Mouse (Mus musculus) ovary, postnatal 14 days (tissue): ENCODE measurements around the gene Myrip.
"Not testable (repeated sequence)": the region's sequence is repeated elsewhere in the genome, so short reads cannot be mapped to it uniquely, and the experiment has no call there.

ENCODE experiments used
- DNase-seq: peaks from one replicate; pipeline ENCODE4 v3.0.0; 2022; ENCODE audit warnings: low spot score

The Myrip gene

DNA sequence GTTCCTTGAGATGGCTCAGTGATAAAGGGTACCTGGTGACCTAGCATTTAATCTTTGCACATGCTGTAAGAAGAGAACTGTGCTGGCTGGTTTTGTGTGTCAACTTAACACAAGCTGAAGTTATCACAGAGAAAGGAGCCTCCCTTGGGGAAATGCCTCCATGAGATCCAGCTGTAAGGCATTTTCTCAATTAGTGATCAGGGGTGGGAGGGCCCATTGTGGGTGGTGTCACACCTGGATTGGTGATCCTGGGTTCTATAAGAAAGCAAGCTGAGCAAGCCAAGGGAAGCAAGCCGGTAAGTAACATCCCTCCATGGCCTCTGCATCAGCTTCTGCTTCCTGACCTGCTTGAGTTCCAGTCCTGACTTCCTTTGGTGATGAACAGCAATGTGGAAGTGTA, at the start of gene Myrip:
Myrip (plus strand) TSS at position 301 of the 400 bp plus-strand sequence.
- not testable (repeated sequence) for DNase-seq

DNA sequence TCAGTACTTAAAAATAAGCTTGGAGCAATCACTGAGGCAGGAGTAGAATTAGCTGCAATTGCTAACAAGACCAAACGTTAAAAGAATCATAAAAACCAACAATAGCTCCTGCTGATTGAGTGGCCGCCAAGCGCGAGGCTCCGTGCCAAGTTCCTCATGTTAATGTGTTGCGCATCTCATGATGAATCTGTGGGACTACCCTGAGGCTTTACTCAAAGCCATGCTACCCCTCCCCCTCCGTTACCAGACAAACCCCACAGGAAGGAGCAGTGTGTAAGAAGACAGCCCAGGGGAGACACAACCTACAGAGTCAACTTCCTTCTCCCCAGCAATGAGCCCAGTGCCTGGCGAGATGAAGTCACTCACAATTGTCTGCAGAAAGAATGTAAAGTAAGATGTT, 41.5 kb upstream of the Myrip start:
- DNase-seq: no peak

DNA sequence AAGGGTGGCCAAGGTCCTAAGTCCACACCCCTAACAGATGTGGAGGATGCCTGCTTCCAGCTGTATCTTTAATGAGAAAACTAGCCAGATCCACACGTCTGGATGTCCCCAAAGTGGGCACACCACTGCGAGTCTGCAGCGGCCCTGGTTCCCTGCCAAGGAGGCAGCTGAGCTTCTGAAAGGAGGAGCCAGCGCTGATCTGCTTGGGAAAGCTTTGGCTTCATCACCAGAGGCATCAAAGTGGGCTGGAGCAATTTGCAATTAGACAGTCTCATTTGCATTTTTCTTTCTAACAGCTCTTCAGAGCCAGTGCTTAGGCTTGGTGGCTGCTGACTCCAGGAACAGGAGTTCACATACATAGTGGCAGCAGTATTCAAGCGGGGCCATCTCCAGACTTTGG, 37.3 kb upstream of the Myrip start:
- DNase-seq: no peak

DNA sequence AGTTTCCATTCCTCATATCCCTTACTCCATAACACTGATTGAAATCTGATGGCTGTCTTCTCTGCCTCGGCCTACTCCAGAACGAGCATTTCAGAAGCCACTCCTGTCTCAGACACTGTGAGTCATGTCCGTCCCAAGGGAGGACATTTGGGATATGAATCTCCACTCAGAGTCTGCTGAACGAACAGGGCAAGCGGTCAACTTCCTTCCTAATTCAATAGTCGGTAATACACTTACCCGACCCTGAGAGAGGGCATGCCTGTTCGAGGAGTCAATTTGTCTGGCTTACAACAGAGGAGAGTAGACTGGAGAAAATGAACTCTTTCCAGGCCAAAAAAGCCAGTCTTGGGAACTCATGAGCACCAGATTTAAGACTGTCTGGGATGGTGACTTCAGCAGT, 28.2 kb upstream of the Myrip start:
- no peak for DNase-seq

DNA sequence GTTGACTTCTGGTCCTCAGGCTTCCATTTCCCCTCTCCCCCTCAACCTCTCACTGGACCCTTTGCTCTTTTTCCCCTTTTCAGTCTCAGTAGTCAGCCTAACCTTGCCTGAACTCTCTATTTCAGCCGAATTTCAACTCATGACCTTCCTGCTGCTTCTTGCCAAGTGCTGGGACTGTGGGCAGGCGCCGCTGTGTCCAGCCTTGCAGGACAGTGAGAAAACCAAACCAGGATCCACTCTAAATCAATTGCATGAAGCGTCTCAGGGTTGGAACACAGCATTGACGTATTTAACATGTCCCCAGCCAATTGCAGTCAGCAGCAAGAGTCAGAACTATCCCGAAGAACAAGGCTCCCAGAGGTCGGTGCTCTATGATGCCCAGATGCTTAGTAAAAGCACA, 26.1 kb upstream of the Myrip start:
- no peak for DNase-seq

DNA sequence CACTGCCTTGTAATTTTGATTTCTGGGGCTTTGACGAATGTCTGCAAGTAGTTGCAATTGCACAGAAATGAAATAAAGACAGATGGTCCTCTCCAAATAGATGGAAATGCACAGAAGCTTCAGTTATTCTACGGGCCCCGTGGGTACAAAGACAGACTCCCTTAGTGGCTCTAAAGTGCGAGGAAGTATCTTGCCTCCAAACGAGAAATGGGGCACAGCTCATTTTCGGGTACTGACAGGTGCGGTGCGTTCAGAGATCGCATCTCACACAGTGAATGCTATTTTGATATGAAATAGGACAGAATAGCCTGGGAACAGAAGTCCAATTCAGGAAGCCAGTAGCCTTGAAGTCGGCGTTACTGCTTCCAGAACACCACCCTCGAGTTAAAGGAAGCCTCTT, 20.2 kb upstream of the Myrip start:
- DNase-seq: no peak

DNA sequence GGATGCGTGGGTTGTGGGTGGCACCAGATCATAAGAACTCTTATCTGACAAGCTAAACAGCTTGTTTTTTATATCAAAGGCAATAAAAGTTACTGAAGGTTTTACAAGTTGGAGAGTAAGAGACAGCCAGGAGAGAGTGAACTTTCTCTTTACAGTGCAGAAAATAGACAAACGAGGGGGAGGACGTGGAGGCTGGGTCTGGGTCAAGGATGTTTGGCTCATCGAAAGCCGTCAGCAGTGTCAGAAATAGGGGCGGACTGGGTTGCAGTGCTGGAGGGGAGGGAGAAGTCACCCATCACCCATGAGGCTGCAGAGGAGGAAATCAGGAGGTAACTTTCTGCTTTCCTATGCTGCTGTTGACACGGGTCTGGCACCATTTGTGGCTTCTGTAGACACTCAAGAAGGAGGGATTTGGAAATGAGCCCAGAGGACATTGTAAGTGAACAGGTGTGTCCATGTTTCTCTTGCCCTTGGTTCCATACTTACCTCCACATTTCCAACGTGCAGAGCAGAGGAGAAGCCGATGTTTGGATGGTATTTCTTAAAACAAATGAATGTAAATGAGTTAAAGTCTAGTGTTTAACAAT, 18.8 kb upstream of the Myrip start:
- DNase-seq: no peak

DNA sequence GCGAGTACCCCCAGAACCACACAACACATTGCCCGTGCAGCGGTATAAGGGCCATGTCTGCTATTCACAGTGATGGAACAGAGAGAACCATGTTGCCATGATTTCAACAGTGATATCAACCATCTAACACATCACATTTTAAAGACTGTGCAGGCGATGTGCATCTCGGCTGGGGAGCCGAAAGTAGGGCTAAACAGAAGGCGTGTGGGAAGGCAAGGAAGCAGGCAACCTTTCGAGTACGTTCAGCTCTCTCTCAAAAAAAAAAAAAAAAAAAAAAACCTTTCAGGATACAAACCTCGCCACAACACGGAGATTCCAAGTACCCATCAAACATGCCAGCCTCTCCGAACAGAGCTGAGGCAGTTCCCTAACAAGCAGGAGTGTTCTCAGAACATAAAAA, 17.8 kb upstream of the Myrip start:
- DNase-seq: no peak

DNA sequence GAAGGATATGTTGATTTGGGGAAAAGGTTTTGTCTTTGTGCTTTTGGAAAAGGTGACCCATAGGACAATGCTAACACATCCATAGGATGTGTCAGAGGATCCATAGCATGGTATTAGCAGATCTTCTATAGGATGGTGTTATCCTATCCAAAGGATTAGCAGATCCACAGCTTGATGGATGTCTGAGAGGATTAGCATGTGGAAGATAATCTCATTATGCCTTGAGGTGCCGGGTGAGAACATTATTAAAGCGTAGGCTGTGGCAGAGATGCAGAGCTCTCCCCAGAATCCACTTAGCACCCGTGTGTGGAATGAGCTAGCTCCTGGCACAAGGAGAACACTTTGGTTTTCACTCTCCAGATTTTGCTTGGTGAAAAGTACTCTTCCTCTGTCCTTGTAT, 13.3 kb upstream of the Myrip start:
- no peak for DNase-seq

DNA sequence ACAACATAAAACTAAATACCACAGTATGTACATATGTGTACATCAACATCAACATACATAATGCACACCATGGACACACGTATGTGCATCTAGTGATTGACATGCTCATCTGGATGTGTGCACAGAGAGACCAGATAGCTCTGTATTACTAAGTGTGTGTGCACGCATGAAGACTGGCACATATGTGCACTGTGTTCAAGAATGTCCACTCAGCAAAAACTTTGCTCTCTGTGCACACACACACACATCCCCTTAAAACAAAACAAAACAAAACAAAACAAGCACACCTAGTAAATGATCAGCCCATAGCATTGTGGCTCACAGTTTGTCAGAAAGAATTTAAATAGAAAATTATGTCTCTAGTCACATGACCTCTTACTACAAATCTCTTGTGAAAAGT, 10.9 kb upstream of the Myrip start:
- no peak for DNase-seq

DNA sequence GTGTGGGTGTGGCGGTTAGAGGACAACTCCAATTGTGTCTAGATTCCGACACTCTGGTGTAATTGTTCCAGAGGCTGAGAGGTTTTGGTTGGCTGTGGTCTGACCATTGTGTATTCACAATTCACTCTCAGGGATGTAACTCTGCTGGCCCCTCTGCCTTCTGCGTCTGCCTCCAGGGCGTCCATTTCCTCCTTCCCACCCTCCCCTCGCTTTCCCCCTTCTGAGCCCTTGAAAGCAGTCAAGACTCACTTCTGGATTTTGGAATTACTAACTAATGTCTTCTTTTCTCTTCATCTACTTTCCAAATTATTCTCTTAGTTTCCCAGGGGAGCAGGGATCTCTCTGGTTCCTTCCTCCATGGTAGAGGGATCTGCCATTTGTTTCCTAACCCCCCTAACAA, 8.8 kb upstream of the Myrip start:
- no peak for DNase-seq

DNA sequence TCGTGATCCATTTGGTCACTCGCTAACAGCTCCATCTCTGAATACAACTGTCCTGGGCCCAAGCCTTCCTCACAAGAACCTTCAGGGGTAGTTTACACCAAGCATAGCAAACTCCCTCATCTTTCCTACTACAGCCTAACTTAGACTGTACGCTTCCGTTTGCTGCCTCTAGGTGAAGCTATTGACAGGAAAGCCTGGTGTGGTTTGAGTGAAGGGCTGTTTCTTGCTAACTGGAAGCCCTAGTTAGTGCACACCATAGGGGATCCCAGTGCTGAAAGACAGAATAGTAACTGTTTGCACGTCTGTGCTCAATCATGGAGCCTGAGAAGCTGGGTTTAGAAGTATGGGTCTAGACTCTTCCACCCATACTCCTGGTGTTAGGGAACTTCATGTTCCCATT, 5.8 kb upstream of the Myrip start:
- DNase-seq: no peak

DNA sequence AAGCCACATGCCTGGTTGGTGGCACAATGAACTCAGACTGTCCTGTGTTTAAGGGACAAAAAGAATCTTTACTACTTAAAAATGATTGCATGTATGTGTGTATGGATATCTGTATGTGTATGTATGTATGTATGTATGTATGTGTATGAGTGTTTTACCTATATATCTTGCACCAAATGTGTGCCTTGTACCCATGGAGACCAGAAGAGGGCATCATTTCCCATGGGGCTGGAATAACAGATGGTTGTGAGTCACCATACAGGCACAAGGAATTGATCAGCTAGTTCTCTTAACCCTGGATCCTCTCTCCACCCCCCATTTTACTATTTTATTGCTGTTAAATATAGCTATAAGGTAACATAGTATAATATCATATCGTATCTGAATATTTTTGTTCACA, 4.4 kb upstream of the Myrip start:
- no peak for DNase-seq

DNA sequence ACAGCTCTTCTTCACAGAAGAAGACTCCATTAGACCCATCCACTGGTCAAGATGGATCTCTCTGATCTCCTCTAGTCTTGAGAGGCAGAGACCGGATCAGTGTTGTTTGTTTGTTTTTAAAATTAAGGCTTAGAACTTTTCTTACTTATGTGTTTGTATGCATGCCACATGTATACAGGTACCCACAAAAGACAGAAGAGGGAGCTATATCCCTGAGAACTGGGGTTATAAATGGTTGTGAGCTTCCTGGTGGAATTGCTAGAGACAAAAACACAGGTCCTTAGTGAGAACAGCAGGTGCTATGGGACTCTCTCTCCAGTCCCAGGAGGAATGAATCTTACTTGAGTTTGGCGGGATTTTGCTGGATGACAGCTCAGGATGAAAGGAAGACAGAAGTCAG, 1.9 kb upstream of the Myrip start:
- no peak for DNase-seq

DNA sequence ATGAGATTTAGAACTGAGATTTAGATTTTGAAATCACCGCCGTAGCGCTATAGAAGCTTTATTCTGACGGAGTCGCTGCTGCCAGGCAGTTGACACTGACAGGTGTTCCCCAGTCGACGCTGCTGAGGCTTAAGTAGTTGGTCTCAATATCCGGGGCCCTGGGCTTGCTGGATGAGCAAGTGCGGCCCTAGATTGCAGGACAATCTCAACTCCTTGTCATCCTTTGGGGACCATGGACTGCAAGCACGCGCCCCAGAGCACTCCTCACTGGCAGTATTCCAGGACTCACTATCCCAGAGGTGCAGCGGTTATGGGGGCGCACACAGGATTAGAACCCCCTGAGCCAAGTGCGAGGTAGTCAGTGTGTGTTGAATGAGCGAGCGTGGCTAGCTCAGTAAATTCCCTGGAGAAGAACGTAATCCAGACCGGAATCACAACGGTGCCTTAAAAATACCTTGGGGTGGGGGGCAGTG, 1.7 kb downstream of the Myrip start:
- DNase-seq: no peak

DNA sequence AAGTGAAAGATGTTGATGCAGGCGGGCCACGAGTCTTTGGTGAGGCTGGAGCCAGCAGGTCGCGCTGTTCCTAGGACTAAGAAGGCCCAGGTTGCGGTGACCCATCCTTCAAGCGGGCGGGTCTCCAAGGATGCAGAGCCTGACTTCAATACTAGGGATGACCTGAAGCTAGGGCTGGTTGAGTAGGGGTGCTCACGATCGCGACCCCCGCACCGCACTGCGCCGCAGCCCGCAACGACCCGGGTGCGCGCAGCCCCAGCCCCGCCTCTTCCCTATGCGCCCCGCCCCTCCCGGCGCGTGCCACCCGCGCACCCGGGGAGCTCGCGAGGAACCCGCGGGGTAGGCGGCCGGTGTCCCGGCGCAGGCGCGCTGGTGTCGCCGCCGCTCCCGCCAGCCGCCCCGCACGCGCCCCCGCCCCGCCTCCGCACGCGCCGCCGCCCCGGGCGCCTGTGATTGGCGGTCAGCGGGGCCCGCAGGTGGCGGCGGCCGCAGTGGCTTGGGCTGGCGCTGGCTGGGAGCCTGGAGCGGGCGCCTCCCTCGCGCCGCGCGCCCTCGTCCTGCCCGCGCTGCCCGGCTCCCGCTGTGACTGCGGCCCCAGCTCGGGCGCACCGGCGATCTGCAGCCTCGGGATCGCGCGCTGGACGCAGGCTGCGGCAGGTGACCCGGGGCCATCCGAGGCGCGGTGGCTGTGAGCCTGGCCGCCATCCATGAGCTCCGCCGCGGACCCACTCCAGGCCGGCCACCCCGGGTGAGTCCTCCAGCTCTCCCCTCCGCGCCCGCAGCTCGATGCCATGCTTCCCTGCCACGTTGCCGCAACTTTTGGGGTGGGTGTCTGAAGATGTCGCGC, 2.4 kb downstream of the Myrip start:
- DNase-seq: peak; percentile 23

DNA sequence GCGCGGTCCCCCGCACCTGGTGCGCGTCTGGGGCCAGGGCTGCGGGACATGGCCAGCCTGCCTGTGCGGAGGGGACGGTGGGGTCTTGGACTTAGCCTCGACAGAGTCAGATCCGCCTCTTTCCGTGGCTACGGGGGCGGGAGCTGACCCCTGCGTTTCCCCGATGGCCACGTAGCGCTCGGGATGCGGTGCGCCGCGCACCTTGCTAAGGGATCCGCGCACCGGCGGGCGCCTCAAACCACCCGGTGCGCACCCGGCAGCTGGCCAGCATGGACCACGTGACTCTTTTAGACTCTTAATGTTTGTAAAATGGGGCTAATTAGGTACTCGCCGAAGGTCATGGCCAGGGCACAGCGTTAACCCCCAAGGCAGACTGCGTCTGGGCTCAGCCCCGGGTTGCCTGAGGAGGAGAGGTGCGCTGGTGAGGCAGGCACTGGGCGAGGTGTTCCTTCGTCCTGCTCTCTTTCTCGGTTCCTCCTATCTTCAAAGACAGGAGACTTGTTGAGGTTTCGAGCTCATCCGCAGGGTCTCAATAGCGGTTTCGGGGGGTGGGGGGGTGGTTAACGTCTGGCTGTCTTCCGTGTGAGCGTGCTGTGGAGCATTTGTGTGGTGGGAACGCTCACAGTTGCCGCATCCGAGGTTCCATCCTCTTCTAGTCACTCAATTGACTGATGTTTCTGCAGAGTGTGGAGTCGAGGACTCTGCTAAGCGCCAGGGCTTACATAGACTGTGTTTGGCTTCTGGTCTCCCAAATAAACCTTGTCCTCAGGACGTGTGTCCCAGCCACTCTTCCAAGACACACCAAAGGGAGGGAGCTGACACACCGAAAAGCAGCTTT, 3.2 kb downstream of the Myrip start:
- DNase-seq: no peak

DNA sequence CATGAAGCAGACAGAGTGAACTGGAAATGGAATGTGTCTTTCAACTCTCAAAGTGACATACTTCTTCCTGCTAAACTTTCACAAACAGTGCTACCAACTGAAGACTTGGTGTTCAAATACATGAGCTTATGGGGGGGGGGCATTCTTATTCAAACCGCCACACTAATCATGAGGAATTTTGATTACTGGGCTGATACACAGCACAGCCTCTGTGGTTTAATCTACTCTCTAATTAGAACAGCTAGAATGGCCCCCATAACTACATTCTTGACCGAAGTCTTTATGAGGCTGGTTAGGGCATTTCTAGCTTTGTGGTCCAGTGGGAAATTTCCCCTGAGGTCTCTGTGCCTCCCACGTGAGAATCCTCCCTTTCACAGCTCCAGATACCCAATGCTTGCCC, 13.9 kb downstream of the Myrip start:
- DNase-seq: no peak

DNA sequence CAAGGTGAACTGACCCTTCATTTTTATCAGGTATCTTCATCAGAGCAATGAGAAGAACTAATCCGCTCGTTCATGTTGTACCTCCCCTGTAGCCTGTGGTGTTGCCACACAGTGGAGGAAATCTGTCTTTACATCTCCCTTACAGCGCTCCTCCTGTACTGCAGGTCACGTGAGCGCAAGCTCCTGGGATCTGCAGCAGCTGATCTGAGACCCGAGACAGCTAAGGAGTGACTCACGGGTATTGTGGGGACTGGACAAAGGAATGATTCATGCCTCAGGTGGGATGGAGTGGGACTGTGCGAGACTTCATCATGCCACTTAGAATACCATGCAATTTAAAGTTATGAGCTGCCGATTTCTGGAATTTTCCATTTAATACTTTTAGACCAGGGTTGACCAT, 17.8 kb downstream of the Myrip start:
- no peak for DNase-seq

DNA sequence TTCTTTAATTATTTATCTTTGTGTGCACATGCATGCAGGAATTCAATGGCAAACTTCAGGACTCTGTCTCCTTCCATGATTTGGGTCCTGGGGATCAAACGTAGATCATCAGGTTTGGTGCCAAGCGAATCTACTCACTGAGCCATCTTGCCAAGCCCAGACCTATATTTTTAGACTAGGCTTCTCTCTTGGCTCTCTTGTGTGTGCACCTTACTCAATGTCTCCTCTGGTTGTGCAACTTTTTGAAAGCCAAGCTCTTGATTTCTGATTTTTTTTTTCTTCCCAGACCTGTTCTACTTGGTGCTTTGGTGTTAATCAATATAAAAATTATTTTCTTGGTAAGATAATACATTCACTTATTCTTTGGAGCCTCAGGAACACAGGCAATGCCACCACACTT, 19.3 kb downstream of the Myrip start:
- no peak for DNase-seq

DNA sequence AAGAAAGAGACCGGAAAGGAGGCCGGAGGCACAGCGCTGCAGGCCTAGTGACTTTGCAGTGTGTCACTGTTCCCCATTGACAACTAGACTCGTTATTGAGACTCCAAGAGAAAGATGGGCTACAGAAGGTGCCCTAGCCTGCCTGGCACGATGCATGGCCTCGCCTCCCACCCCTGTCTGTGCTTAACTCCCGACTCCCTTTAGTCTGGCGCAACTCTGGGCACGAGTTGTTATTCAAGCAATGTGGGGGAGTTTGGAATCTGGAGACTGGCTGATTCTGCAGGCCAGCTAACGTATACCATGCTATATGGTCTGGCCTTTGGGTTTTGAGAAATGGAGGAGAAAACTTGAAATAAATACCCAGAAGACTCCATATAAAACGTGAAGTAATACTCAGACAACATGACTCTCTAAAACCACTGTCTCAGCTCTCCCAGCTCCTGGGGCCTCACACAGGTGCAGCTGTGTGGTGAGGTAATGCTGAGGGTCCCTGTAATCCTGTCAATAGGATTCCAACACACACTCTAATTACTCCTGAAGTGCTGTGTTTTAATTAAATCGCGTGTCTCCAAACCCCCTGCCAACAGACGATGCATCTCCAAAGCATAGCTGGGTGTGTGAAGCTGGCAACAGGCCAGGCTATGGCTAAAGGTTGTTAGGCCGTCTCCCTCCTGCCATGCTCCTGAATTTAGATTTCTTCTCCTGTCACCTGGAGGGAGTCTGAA, 21.6 kb downstream of the Myrip start:
- DNase-seq: no peak

DNA sequence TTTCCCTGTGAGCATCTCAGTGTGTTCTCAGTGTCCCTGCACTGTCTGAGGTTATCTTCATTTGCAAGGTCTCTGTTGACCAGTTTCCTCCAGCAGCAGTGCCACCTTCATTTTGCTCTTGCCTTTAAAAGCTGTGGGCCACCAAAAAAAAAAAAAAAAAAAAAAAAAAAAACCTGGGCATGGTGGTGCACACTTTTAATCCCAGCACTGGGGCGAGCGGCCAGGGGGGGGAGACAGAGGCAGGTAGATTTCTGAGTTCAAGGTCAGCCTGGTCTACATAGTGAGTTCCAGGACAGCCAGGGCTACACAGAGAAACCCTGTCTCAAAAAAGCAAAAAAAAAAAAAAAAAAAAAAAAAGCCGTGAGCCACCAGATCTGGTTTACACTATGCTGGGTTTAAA, 29.7 kb downstream of the Myrip start:
- not testable (repeated sequence) for DNase-seq
